Mouse (Mus musculus) limb, embryonic 13.5 days (tissue): ENCODE measurements around the gene Plxdc1. TPM values are rescaled to one million over a fixed set of nuclear protein-coding genes. Genes with fewer than 3 reads are reported as not detected.

Experiments
- microRNA-seq: library from miRNA; unstranded; fragments of <30 nt; microRNA quantifications from one replicate; pipeline ENCODE4, GENCODE M21; 2016
- polyA plus RNA-seq: library from polyadenylated mRNA; unstranded; fragments of >200 nt; fragmentation: Nextera tagmentation; extraction: Ambion mirVana; gene quantifications from 2 replicates; pipeline ENCODE4 v1.2.1, GENCODE M21; 2015

Plxdc1 gene
- polyA plus RNA-seq, 1 experiment from 2014 or later = 0.33 TPM

Small RNAs within 50 kb of the gene (microRNA-seq; reads per million reads assigned to microRNA genes)
- gene Gm22461 (not detected), gene Gm27597 (not detected)

Other genes starting within 250 kb of the Plxdc1 start
- 2.8 and 3.3 TPM in 2 replicates for gene Pip4k2b, start 241.7 kb downstream of the Plxdc1 start, polyA plus RNA-seq
- 21.0 and 23.3 TPM in 2 replicates for gene Cwc25, start 219.9 kb downstream of the Plxdc1 start, polyA plus RNA-seq
- gene 1700001P01Rik, start 210.5 kb downstream of the Plxdc1 start, polyA plus RNA-seq = 0.83 TPM in 1 of 2 replicates, not detected in the other
- 547 and 558 TPM in 2 replicates for gene Rpl23, start 204.0 kb downstream of the Plxdc1 start, polyA plus RNA-seq
- gene Lasp1, start 187.4 kb downstream of the Plxdc1 start, polyA plus RNA-seq = 128 and 138 TPM in 2 replicates
- gene B230217C12Rik, start 145.7 kb downstream of the Plxdc1 start, polyA plus RNA-seq = 11.7 and 12.5 TPM in 2 replicates
- gene Fbxo47, start 102.3 kb downstream of the Plxdc1 start, polyA plus RNA-seq = 0.37 and 0.63 TPM in 2 replicates
- 7.0 and 8.8 TPM in 2 replicates for gene Arl5c, start 9.7 kb upstream of the Plxdc1 start, polyA plus RNA-seq
- 20.0 and 20.7 TPM in 2 replicates for gene Cacnb1, start 36.6 kb upstream of the Plxdc1 start, polyA plus RNA-seq
- 1,012 and 1,039 TPM in 2 replicates for gene Rpl19, start 40.3 kb upstream of the Plxdc1 start, polyA plus RNA-seq
- gene Stac2, start 67.0 kb upstream of the Plxdc1 start, polyA plus RNA-seq = 0.74 and 1.1 TPM in 2 replicates
- 28.0 and 28.4 TPM in 2 replicates for gene Fbxl20, start 164.0 kb upstream of the Plxdc1 start, polyA plus RNA-seq
- gene Med1, start 206.8 kb upstream of the Plxdc1 start, polyA plus RNA-seq = 74.9 and 76.8 TPM in 2 replicates
- 13.1 TPM in 2 replicates for gene Cdk12, start 216.6 kb upstream of the Plxdc1 start, polyA plus RNA-seq